Mouse (Mus musculus) layer of hippocampus, postnatal 10 days (tissue): Measurements from ENCODE around the gene Sik3. TPM values are rescaled to one million over a fixed set of nuclear protein-coding genes. Genes with fewer than 3 reads are reported as not detected.

Experiments
- DNase-seq, 2 experiments: peaks; one replicate each; pipeline ENCODE4 v3.0.0; 2021; ENCODE audit warnings: low spot score in 2 of 2
- total RNA-seq, 2 experiments: library from RNA; stranded (reverse); gene quantifications; 2 replicates each; pipeline ENCODE4 v1.2.3; 2021

The Sik3 gene
- total RNA-seq, 2 experiments from 2014 or later, result 83.8 to 85.0 TPM

DNA sequence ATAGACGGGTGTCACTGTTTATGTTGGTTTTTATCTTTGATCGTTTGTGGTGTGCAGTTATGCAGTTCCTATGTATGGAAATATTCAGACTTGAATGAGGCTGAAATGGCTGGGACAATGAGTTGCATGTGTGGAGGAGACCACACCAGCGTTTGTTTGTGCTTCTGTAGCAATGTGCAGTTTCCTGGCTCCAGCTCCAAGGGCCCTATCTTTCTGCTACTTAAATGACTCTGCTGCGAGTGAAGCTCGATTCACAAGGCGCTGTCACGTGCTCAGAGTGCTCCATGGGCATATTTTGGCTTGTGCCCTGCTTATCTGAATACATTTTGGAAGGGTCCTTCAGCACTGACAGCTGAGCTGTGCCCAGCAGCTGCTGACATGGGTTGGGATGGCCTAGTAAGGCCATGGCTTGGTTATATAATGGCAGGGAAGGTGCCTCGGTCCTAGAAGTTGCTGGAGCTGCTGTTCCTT, 2.5 kb downstream of the Sik3 start:
- peak in 1 of 2 experiments; percentile 37 for DNase-seq

DNA sequence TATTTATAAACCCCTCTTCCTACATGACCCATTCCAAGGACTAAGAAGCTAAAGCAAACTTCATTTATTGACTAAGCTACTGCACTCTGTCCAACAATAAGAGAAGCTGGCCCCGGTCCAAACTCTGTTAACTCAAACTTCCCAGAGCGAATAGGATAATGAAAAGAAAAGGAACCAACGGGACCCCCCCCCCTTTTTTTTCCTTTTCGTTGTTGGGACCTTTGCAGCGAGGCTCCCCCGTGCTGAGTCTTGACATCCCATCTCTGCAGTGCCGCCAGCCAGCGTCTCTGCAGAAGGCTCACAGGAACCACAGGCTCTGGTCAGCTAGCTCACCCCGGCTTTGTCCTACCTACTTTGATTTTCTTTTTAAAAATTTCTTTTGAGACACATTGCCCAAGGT, 3.2 kb downstream of the Sik3 start:
- DNase-seq, result peak in 1 of 2 experiments; percentile 44

DNA sequence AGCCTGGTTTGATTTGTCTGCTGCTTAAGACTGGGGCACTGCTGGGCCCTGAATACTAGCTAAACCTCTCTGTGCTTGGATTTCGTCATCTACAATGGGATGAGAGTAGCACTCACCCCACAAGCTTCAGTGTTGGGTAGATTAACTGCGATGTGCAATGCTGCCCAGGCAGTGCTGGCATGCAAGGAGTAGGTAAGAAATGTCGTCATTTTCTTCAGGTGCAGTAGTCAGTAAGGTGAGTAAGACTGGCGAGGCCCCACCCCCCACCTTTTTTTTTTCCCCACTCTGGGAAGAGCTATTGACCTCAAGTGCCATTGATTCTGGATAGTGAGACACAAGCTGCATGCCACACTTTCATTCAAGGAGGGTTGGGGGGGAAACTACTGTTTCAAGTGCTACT, 3.8 kb downstream of the Sik3 start:
- DNase-seq, result no peak

DNA sequence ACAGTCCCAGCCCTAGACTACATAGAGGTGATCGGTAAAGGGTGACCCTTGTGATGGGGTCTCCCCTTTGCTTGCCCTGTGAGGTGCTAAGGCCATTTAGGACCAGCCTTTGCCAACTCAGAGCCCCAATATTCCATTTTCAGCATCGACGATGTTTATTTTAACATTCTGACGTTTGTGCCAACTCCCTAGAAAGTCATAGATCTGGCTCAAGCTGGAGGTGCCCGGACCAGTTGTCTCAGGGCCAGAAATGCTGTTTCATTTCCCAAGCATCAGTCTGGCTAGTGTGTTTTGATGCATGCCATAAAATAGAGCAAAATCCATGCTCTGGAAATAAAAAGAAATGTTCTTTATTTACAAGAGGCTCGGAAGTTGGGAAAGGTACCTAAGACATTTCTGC, 5.7 kb downstream of the Sik3 start:
- no peak for DNase-seq

DNA sequence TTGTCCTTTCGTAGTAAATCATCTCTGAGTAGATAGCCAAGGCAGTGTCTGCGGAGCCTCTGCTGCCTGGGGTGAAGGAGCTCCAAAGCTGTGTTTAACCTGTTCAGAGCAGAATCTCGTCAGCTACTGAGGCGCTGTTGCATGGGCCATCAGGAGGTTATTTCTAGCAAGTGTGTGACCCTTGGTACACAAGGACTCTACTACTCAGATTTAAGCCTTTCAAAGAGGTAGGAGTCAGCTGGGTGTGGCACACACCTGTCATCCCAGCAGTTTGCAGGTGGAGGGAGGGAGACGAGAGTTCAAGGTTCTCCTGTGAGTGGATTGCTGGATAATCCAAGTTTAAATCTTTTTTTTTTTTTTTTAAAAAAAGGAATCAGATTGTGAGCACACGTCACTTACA, 7.4 kb downstream of the Sik3 start:
- no peak for DNase-seq

DNA sequence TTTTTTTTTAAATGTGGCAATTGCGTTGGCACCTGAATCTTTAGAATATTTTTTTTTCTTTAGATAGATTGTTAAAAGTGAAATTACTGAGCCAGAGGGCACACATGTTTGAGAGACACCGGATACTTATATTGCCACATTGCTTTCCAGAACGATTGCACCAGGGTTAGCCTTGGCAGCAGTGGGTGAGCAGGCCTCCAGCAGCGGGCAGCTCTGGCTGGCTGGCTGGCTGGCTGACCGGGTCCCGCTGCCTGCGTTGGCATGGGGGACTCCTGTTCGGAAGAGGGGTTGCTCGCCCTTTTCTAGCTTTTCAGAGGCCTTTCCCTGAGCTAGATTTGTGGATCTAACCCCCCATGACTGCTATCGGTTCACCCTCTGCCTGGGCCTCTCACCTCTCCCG, 11.0 kb downstream of the Sik3 start:
- DNase-seq, result no peak

DNA sequence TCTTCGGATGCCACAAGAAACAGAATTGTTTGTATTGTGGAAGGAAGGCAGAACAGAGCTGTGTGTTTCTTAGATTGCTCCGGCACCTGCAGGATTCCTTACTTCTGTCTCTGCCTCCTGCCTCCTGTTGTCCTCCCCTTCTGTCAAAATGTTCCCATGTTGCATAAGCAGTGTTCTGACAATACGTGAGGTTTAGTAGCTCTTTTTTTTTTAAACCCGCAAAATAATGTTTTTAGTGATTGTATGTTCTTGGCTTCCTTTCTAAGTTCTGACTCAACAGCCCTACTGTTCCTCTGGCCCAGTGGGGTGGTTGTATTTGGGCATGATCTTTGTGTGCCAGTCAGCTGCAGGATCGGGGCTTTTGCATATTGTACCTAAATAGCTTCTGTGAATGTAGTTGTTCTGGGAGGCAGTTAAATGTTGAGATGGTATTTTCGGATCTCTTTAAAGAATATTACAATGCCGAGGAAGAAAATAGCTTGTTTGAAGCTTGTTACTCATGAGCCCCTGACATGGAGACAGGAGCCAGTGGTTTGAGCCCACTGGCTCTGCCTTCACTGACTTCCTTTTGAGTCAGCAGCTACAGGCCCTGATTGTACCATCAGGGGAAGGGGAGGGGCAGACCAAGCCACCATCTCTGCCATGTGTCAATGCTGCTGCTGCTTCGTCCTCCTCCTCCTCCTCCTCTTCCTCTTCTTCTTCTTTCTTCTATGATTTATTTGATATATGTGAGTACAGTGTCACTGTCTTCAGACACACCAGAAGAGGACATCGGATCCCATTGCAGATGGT, 13.6 kb downstream of the Sik3 start:
- no peak for DNase-seq

DNA sequence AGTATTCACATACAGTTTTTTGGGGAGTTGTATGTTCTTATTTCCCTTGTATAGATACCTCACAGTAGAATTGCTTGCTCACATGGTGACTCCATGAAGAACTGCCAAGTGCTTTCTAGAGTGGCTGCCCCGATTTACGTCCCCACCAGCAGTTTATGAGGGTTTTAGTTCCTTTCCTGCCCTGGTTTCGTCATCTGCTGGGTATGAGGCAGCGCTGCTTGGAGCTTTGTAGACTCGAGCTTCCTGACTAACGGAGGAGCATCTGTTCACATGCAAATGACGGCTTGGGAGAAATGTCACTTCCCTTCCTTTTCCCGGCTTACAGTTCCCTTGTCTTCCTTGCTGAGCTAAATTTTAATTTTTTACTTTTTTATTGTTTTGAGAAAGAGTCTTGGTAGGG, 15.4 kb downstream of the Sik3 start:
- no peak for DNase-seq

DNA sequence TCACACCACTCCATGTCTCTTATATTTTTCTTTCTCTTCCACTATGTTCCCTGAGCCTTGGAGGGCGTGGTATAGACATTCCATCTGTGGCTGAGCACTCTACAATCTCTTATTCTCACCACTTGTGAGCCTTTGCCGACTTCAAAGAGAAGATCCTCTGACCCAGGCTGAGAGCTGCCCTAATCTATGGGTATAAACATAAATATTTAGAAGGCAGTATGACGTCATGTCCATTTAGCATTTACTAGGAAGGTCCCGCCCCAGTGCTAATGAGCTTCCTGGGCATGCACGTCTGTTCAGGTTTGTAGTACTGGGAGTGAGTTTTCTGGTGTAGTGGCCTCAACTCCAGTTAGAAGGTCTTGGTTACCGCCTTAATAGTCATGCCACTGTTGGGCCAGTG, 16.9 kb downstream of the Sik3 start:
- DNase-seq, result no peak

DNA sequence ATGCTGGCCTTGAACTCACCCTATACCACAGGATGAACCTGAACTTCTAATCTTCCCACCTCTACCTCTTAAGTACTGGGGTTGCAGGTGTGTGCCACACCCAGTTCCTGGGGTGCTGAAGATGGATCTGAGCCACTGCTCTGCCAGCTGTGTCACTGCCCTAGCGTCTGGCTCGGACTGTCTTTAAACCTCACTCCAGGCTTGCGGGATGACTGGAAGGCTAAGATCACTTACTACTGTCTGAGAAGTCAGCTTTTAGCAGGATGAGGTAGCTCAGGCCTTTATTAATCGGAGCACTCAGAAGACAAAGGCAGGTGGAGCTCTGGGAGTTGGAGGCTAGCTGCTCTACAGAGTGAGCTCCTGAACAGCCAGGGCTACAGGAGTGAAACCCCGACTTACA, 17.6 kb downstream of the Sik3 start:
- DNase-seq, result no peak

DNA sequence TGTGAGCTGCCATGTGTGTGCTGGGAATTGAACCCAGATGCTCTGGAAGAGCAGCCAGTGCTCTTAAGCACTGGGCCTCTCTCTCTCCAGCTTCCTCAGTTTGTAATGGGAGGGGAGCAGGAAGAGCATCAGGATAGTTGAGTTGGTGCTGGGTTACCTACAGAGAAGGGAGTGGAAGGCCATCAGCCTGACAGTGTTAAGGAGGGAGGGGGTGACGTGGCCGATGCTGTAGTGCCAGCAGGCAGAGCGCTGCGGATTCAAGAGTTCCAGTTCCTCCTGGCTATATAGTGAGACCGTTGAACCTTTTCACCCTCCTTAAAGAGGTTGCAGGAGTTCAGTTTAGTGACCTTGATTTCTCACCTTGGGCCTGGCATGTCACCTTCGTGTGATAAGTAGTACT, 18.3 kb downstream of the Sik3 start:
- DNase-seq, result no peak

DNA sequence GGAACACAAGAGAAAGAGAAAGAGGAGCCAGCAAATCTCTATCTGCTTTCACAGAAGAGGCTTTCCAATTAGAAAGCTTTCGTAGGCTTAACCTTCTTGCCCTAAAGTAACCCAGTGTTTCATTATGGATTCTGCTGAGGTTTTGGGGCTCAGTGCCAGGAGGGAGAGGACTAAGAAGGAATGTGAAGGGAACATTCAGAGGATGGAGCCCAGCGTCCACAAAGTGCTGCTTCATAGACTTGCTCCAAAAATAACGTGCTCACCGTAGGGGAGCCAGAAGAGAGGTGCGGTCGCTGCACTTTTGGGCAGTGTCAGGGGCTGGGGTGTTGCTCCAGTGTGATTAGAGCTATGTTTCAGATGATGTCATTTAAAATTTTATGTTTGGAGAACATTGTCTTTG, 19.6 kb downstream of the Sik3 start:
- peak; percentile 37 to 54 for DNase-seq

DNA sequence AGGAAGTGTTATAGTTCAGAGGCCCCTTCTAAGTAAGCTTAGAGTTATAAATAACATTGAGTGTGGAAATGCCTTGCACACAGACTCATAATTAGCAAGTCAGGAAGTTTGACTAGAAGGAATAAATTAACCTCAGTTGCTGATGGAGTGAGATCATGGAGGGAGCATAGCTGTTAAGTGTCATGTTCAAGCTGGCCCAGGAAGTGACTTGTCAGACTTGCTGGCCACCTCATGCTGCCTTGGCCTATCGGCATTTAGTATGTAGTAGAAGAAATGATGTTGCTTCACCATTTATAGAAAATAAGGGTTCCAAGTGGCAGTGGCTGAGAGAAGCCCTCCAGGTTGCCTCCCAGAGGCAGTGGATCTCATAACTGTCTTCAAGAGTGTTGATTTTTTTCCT, 20.4 kb downstream of the Sik3 start:
- no peak for DNase-seq

DNA sequence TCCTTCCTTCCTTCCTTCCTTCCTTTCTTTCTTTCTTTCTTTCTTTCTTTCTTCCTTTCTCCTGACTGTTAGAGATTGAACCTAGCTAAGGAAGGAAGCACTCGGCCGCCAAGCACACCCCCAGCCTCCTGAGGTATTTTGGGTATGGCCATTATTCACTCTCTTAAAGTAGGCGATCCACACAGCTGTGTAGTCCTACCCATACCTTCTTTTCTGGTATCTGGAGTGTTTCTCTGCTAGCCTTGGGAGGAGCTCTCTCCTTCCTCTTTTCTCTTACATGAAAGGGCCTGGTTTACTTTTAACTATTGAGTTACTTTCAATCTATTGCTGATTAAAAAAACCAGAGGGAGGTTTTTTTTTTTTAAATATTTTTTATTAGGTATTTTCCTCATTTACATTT, 21.2 kb downstream of the Sik3 start:
- no peak for DNase-seq

DNA sequence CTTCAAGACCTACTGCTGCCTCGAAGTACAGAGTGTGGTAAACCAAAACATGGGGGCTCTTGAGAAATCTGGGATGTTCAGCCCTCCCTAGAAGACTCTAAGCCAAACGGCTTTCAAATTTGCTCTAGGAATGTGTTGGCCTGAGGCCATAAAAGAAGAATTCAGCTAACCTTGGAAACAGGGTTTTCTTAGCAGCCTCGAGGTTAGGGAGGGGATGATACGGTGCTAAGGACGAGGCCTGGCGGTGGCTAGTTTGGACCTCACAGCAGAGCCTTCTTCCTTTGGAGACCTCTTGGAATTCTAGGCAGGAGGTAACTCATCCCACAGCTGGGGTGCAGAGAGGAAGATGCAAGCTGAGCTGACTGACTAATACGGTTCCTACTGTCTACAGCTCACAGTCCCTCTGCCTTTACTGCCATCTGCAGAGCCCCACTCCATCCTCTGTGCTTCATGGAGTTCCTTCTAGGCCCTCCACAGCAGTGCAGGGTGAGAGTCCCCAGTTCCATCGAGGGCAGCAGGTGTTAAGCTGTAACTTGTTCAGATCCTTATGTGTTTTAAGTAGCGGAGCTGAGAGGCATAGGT, 22.8 kb downstream of the Sik3 start:
- no peak for DNase-seq

DNA sequence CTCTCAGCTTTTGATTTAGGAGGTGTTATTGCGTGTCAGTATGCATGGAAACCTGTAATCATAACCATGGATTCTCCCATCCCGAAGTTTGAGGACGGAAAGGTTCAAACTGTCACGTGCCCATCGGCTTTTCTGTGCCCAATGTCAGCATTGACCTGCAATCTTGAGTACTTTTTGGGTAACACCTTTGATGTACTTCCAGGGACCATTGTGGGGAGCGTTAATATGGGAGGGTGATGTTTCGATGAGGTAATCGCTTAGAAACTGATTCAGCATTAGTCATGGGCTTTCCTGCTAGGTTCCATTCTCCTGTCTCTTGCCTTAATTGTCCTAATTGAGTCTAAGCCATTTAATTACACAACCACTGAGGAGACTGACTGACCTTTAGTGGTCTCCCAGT, 24.3 kb downstream of the Sik3 start:
- no peak for DNase-seq

DNA sequence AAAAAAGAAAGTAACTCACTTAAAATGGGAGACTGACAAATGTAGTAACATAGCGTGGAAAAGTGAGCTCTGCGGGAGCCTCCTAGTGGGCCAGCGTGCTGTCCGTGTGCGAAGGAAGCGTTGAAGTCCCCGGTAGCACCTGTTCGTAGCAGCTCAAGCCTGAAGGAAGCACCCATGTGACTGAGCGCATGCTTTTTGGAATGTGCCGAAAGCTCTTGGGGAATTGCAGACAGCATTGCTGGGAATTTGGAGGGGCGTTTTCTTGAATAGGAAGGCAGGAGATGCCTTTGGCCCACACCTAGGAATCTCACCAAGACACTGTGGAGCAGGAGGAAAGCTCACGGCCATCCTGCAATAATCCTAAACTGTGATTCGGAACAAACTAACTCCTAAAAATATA, 26.2 kb downstream of the Sik3 start:
- DNase-seq, result no peak

DNA sequence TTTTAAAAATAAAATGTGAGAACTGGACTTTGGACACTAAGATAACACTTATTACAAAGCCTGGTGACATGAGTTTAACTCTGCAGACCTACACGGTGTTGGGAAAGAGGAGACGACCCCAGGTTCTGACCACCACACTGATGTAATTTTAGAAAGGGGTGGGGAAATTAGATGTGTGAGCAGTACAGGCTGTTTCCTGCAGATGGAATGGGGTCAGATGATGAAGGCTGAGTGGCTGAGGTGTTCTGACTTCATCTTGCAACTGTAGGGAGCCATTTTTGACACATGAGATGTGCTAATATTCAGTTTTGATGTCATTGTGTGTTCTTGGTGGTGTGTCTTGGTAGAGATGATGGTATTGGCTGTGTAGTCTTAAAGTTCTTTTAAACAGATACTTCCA, 28.6 kb downstream of the Sik3 start:
- DNase-seq, result no peak

DNA sequence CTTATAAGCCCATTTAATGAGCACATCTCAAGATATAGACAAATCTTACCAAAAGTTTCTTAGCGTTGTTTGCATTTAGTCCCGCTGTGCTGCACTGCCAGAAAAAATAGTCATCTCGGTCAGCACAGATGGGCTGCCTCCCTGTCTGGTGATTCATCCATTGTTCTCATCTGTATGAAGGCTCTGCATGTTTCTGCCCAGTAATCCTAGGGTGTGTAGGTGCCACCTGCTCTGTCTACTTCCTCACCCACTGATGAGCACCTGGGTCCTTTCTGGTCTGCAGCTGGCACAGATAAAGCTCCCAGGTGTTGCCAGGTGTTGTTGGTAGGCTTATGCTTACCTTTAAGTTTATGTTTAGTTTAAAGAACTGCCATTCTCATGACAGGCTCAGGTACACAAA, 29.8 kb downstream of the Sik3 start:
- DNase-seq, result no peak

DNA sequence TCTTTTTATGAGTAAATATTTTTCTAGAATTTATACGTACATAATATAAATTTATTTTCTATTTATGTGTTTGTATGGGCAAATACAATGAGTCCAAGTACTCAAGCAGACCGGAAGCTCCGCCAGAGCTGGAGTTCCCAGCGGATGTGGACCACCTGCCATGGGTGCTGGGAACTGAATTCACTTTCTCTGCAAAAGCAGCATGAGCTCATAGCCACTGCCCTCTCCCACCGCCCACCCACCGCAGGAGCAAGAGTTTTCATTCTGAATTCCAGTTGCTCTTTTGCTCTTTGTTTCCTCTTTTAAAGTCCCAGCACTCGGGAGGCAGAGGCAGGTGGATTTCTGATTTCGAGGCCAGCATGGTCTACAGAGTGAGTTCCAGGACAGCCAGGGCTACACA, 31.0 kb downstream of the Sik3 start:
- DNase-seq, result no peak

DNA sequence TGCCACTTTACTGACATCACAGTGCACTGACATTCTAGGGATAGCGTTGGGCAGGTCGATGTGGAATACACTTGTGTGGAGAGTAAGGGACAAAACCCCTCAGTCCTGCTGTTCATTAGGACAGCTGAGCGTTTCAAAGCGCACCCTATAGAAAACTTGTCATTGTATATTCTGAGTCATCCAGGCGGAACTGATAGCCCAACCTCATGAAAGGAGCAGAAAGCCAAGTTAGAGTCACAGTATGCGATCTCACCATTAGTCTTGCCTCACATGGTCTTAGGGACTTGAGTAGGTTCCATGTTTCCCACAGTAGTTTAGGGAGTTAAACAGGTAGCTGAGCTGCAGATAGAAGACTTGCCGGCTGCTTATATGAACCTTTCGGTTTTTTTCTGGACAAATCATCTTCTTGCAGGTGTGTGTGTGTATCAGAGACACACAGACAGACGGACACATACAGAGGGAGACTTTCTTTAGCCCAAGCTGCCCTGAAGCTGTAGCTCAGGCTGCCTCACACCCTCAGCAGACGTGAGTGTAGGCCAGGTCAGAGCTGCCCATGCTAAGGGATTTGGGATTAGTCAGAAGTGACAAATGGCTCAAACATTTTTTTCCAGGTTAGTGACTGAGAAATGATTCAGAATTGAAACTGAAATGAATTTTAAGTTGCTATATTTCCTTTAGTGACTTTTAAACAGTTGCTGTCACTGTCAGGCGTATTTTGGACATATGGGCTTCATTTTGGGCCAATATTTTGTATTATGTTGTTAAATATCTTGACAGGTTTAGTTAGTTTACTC, 34.3 kb downstream of the Sik3 start:
- no peak for DNase-seq

DNA sequence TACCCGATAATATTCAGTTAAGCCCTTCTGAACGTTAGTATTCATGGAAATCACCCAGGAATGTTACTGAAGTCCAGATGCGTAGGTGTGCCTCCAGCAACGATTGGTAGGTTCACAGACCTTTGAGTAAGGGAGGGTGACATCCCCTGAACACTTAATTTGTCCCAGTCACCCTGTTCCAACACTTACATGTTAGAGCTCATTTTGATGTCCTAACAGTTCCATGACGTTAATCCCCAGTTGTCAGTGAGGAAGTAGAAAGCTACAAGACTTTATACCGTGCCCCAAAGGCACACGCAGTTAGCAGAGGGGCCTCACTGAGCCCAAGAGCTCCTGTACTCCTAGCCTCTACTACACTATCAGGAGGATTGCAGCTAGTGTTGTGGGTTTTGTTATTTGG, 36.9 kb downstream of the Sik3 start:
- DNase-seq, result no peak
